Mouse (Mus musculus) T-cell, adult 2 months (primary cell): ENCODE data around the gene Zfp973.
"Not testable (repeated sequence)": the region's sequence is repeated elsewhere in the genome, so short reads cannot be mapped to it uniquely, and the experiment has no call there.

Source experiments
- DNase-seq: peaks from one replicate; pipeline ENCODE4 v3.0.0; 2022; ENCODE audit warnings: low spot score

The Zfp973 gene

DNA sequence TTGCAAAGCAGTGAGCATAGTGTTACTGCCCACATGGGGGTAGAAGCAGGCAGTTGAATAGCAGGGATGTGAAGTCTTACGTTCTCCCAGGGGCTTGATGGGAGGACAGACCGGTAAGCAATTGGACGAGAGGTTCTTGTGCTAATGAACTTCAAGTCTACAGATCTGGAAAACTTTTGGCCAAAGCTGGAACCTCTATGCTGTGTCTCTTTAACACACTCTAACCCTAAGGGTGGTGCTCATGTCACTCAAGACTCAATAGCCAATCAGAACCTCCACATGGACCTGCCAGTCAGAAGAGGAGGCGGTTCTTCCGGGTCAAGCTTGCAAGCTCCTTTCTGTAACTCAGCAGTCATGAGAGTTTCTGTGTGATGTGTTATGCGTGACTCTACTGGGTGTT is at the start of gene Zfp973:
Gene Zfp973 (plus strand): TSS at position 301 of the 400 bp plus-strand sequence.
- DNase-seq: not testable (repeated sequence)

DNA sequence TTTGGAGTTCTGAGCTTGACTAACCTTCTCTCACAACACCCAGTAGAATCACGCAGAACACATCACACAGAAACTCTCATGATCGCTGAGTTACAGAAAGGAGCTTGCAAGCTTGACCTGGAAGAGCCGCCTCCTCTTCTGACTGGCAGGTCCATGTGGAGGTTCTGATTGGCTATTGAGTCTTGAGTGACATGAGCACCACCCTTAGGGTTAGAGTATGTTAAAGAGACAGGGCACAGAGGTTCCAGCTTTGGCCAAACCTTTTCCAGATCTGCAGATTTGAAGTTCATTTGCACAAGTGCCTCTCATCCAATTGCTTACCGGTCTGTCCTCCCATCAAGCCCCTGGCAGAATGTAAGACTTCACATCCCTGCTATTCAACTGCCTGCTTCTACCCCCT is 34.1 kb upstream of the Zfp973 start, which contains the start of gene Gm14308:
Gene Gm14308 (minus strand): TSS at position 101 of the 400 bp plus-strand sequence.
- DNase-seq: not testable (repeated sequence)

- DNase-seq: peak; percentile 2
These were observed 37.7 kb downstream of the Zfp973 start, which contains the start of gene Gm14305 for GRCm38 (mm10) chr2:176708051-176708450. Gene Gm14305 (plus strand): TSS chr2:176708328.
